Mouse (Mus musculus): Measurements from ENCODE around the gene Tmem108.

The Tmem108 gene

DNA sequence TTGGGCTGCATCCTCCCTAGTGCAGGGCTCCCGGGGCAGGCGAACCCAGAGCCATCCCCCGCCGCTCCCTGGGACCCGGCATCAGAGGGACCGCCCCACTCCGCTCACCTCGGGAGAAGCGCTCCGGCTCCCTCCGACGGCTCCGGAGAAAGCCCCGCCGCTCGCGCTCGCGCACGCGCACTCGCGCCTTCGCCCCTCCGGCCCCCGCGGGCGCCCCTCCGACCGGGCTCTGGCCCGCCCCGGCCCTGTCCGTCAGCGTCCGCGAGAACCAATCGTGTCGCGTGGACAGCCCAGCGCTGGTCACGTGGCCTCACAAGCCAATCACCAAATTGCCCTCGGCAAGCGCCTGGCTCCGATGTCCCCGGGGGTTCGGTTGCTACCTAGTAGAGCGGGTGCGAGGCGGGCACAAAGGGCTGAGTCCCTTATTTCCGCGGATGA is at the start of gene Tmem108:
TSS of gene Tmem108 (minus strand) at position 191 of the 438 bp plus-strand sequence.
- DNase-seq (ENCODE audit: low read depth): no peak

DNA sequence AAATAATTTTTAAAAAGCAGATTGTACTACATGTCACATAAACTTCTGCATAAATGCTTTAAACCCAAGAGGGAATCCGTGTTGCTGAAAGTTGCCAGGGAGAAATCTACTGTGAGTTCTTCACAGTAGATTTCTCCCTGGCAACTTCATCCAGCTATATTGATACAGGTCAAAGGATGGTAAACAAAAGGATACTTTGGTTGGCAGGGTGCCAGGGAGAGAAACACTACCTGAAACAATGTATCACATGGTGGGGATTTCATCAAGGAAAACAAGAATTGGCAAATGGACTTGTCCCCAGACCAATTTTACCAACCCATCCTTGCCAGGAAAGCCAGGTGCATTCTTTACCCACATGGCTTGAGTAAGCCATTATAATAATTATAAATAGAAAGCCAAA is 27.4 kb upstream of the Tmem108 start:
- no peak for DNase-seq (ENCODE audit: low read depth)

DNA sequence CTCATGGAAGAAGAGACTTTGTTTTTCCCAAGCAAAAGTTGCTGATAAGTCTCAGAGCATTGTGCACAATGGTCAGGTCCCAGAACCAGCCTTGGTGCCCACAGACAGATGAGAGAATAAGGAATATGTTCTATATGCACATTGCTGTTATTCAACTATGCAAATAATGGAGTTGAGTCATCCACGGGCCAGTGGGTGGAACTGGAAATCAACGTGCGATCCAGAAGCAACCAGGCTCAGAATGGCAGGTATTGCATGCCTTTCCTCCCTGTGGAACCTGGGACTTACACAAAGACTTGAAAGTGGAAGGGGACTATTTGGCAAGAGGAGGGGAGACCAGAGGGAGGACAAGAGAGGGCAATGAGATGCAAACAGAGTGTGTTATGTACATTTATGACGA is 22.5 kb upstream of the Tmem108 start:
- DNase-seq (ENCODE audit: low read depth): no peak

GRCm38 (mm10) chr9:103783276-103783675 is 21.6 kb upstream of the Tmem108 start:
- DNase-seq (ENCODE audit: low read depth): no peak

GRCm38 (mm10) chr9:103782306-103782705 is 20.7 kb upstream of the Tmem108 start:
- no peak for DNase-seq (ENCODE audit: low read depth)

DNA sequence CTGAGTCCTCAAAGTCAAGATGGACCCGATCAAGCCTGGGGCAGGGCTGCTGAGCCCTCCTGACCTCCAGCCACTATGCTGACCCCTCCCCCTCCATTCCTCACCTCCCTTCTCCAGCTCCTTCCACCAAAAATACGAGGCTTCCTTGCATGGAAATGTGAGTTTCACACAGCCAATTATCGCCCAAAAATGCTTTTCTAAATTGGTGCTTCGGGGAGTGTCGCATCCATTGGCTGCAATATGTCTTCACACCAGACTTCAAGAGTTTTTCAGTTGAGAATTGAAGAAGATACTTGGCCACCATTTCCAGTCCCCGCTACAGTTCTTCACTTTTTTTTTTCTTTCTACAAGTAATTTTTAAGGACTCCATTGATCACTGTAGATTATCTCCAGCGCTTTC is 19.8 kb upstream of the Tmem108 start:
- no peak for DNase-seq (ENCODE audit: low read depth)

DNA sequence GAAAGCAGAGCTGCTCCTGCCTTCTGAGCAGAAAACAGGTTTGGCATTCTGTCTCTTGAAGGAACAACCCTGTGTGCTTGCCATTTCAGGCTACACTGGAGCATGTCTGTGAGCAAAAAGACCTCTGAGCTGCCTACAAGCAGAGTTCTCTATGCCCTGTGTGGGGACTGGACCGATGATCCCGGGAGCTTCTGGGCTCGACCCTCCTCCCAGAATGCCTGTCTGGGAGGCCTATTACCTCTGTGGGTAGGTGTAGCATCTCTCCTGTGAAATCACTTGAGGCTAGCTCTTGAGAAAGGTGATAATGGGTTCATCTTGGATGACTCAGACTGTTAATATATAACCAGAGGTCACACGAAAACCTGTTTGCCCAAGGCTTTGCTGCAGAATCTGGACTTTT is 19.0 kb upstream of the Tmem108 start:
- no peak for DNase-seq (ENCODE audit: low read depth)

DNA sequence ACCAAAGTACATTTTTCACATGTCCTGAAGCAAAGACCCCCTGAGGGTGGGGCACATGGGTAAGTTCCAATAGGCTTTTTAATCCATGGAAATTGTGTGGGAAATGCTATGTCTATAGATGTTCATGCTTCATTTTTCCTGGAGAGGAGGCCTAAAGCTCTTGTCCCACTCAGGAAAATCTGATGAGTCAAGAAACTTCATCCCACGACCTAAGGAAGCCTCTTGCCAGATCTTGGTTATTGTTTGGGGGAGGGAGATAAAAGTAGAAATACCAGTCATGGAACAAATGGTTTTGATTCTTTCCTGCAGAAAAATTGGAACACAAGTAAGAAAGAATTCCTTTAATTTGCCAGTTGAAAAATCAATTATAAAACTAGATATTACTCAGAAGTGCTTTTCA is 16.5 kb upstream of the Tmem108 start:
- DNase-seq (ENCODE audit: low read depth): no peak

GRCm38 (mm10) chr9:103761151-103761571 is 476 bp downstream of the Tmem108 start:
- DNase-seq (ENCODE audit: low read depth): no peak

- DNase-seq (ENCODE audit: low read depth): no peak
Observed at GRCm38 (mm10) chr9:103760356-103760755, 1.3 kb downstream of the Tmem108 start.

GRCm38 (mm10) chr9:103759829-103760228 is 1.8 kb downstream of the Tmem108 start:
- DNase-seq (ENCODE audit: low read depth): no peak

- DNase-seq (ENCODE audit: low read depth): peak; percentile 22
Observed at GRCm38 (mm10) chr9:103758930-103759695, 2.5 kb downstream of the Tmem108 start.

GRCm38 (mm10) chr9:103758246-103758645 is 3.4 kb downstream of the Tmem108 start:
- DNase-seq (ENCODE audit: low read depth): no peak

DNA sequence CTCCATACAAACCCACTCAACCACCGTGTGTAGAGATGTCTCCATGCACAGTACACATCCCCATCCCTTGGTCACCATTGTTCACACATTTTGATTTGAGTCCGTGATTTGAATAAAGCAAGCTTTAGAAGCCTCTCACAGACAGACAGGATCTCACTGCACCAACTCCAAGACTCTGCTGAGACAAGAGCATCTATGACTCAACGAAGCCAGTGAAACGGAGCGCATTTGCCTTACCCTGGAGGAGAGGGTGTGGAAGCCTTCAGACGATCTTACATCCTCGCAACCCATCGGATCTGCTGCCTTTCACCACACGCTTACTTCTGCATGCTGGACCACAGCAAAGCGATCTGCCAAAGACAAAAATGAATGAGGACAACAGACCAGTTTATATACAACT is 9.0 kb downstream of the Tmem108 start:
- DNase-seq (ENCODE audit: low read depth): no peak

GRCm38 (mm10) chr9:103751568-103751967 is 10.1 kb downstream of the Tmem108 start:
- DNase-seq (ENCODE audit: low read depth): no peak

- no peak for DNase-seq (ENCODE audit: low read depth)
Observed at GRCm38 (mm10) chr9:103750491-103750890, 11.1 kb downstream of the Tmem108 start.

DNA sequence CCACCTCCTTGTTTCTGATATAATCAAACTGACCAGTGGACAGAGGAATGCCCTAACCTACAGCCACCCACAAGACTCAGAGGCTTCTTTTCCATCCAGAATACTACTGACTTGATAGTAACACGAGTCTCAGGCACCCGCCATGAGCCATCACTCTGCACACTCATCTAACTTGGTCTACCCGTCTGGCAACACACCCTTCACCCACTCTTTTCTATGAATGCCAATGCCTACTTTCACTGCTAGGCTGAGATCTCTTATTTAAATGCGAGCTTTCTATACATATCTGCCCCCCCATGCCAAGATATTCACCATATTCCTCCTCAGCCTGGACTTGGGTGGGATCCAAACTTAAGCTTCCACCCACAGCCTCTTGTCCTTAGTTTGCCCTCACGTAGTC is 15.0 kb downstream of the Tmem108 start:
- DNase-seq (ENCODE audit: low read depth): no peak

GRCm38 (mm10) chr9:103740145-103740544 is 21.5 kb downstream of the Tmem108 start:
- DNase-seq (ENCODE audit: low read depth): no peak

DNA sequence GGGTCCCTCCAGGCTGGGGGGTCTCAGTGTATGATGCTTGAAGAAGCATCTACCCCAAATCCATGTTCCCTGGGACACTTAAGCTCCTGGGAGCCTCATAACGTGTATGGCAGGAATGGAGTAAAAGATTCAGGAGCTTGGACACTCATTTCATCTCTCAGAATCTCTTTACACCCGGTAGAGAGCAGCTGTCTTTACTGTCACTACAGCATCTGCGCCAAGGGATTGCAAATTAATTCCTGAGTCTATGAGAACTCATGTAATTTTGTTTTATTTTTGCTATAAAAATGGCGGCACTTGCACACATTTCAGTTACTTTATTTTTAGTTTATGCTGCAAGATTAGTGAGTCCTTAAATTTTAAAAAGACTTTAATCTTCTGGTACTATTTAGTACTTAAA is 22.6 kb downstream of the Tmem108 start:
- no peak for DNase-seq (ENCODE audit: low read depth)

GRCm38 (mm10) chr9:103729716-103730115 is 31.9 kb downstream of the Tmem108 start:
- no peak for DNase-seq (ENCODE audit: low read depth)

- DNase-seq (ENCODE audit: low read depth): no peak
Observed at GRCm38 (mm10) chr9:103726751-103727462, 34.7 kb downstream of the Tmem108 start.

DNA sequence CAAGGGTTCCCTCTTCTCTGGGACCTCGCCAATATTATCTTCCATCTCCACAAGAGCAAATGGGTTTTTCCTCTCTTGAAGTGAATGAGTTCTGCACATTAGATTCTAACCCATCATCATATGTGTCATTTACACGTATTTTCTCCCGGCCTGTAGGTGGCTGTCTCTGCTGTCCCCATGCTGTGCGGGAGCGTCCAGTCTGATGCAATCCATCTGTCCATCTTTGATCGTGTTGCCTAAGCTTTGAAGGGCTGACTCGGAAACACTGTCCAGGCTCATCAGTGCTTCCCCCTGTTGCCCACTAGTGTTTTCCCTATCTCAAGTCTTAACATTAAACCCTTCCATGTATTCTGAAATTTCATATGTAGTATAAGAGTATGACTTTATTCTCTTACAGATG is 36.1 kb downstream of the Tmem108 start:
- DNase-seq (ENCODE audit: low read depth): no peak

DNA sequence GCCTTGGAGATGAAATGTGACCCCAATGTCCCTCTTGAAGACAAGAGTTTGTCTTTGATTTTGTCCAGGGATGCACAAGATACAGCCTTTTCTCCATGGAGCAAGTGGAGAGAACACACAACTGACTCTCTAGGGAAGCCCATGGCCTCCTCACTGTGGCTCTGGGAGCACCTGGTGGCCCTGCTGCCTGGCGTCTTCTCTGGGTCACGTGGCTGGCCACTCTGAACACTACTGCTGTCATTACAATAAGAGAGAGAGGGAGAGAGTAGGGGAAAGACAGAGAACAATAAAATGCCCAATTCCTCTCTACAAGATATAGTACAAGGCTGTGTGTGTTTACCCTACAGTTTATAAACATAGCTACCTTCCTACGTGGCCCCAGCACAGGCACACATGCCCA is 40.2 kb downstream of the Tmem108 start:
- no peak for DNase-seq (ENCODE audit: low read depth)

- no peak for DNase-seq (ENCODE audit: low read depth)
Observed at GRCm38 (mm10) chr9:103721081-103721480, 40.6 kb downstream of the Tmem108 start.
